Mouse (Mus musculus) left cerebral cortex, postnatal 25 days (tissue): Measurements from ENCODE around the gene Ap1m2. TPM values are rescaled to one million over a fixed set of nuclear protein-coding genes. Genes with fewer than 3 reads are reported as not detected.
A peak's percentile ranks its signal among the peaks of the same experiment; 100 is the strongest.
"Not testable (repeated sequence)": the region's sequence is repeated elsewhere in the genome, so short reads cannot be mapped to it uniquely, and the experiment has no call there.

Experiments
- DNase-seq, 2 experiments: peaks; one replicate each; pipeline ENCODE4 v3.0.0; 2022; ENCODE audit warnings: low spot score in 2 of 2, mixed read lengths in 1 of 2
- intact Hi-C: fragments of 180-260 bp; cut with DNase I; formaldehyde crosslinking; loops from one replicate; pipeline ENCODE4 v1.15.1; 2025
- total RNA-seq, 2 experiments: library from RNA; stranded (reverse); gene quantifications; 2 replicates each; pipeline ENCODE4 v1.2.3; 2021

The Ap1m2 gene
- total RNA-seq, 2 experiments from 2014 or later, result 0.89 to 1.3 TPM

DNA sequence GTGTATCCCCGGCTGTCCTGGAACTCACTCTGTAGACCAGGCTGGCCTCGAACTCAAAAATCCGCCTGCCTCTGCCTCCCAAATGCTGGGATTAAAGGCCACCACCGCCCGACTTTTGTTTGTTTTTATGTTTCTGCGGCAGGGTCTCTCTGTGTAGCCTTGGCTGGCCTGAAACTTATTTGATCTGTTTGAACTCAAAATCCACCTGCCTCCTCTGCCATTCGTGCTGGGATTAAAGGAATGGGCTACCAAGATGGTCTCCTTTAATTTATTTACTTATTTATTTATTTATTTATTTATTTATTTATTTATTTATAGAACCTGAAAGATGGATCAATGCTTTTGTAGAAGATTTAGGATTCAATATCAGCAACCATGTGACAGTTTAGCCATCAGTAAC, 20.3 kb downstream of the Ap1m2 start:
- intact Hi-C loops, result loop anchor here (2.0 kb wide), 1 partner anchor 53 kb away; the partner anchor contains the start of gene Keap1
- DNase-seq, result not testable (repeated sequence)

GRCm38 (mm10) chr9:21291022-21291787, 20.9 kb downstream of the Ap1m2 start, which contains the start of gene Cdkn2d:
Gene Cdkn2d, minus strand, starts transcription at chr9:21291407.
- DNase-seq, result peak; percentile 99 to 100
- intact Hi-C loops, result loop anchor here (2.0 kb wide), 1 partner anchor 52 kb away; the partner anchor contains the start of gene Keap1

GRCm38 (mm10) chr9:21290589-21290988, 21.5 kb downstream of the Ap1m2 start:
- no peak for DNase-seq
- intact Hi-C loops, result loop anchor here (2.0 kb wide), 1 partner anchor 52 kb away; the partner anchor contains the start of gene Keap1

DNA sequence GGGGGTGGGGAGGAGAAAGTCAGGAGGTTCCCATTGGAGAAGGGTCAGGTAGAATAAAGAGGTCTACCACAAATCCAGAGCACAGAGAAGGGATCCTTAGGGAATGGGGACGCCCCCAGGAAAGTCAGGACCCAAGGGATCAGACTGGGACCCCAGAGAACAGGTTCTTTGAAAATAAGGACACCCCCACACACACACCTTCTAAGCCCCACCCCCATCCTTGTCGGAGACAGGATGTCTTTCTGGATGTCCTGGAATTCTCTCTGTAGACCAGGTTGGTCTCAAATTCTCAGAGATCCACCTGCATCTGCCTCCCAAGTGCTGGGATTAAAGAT, 22.8 kb downstream of the Ap1m2 start:
- no peak for DNase-seq

DNA sequence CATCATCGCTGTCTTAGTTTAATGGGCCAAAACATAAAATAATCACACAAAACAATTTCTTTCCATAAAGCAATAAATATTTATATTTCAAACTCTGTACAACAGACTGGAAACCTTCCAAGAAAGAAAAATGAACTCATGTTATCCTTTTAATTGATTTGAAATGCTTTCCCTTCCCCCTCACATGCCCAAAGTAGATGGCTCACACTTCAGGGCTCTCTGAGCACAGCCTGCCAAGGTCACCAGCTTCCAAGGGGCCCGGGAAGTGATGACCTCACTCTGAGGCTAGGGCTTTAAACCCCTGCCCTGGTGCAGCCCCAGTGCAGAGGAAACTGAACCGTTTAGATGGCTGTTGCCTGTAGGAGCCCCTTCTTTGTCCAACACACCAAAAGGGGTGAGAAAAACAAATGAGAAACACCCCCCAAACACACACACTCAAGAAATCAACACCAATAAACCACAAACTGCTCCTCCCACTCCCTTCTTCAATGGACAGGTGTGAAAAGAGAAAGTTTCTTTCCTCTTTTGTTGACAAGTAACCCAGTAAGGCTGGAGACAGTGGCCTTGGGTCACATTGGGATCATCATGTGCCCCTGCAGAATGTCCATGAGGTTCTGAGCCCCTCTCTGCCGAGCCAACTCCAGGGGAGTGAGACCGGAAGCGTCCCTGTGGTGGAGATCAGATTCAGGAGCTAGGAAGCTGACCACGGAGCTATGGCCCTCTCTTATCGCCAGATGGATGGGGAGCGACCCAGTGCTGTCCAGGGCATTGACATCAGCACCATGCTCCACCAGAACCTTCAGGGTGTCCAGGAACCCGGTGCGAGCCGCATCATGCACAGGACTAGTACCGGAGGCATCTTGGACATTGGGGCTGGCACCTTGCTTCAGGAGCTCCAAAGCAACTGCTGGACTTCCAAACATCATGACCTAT, 23.5 kb downstream of the Ap1m2 start:
- intact Hi-C loops, result no loop called here
- DNase-seq, result no peak

More for the DNA sequence above, 22.8 kb downstream of the Ap1m2 start:
- intact Hi-C loops, result no loop called here

DNA sequence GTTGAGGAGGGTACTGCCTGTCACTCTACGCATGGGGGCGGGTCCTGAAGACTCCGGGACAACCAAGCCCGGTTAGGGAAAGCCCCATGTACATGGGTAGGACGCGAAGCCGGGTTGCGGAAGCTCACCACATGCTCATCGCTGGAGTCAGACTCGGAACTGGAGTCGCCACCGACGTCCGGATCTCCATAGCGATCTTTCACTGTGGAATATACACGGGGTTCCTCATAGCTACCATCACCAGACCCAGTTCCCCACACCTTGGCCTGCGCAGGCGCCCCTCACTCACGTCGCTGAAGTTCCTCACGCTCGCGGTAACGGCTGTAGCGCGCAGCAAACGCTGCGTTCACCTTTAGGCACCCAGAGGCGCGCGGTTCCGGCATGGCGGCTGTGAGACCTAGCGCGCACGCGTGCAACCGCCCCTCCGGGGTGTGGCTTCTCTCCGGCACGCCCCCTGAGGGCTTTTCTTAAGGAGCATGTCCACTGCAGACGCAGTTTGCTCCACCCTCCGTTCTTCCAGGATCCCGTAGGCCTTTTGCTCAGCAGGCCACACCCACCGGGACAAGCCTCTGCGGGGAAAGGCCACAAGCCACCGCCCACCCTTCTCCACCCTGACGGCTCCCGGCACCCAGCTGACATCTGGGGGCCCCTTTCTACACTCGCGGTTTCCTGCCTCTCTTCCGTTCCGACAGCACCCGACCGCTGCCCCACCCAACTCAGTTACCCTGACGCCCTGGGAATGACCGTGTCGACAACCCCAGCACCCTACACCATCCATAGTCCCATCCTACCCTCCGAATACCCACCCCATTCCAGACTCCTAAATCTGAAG, 24.4 kb downstream of the Ap1m2 start, which contains the start of gene Kri1:
Gene Kri1 (minus strand): TSS at position 399 of the 832 bp plus-strand sequence.
- DNase-seq, result peak; percentile 97 to 98
- intact Hi-C loops, result loop anchor here (2.0 kb wide), 1 partner anchor 23 kb away; the partner anchor contains the start of gene Atg4d

DNA sequence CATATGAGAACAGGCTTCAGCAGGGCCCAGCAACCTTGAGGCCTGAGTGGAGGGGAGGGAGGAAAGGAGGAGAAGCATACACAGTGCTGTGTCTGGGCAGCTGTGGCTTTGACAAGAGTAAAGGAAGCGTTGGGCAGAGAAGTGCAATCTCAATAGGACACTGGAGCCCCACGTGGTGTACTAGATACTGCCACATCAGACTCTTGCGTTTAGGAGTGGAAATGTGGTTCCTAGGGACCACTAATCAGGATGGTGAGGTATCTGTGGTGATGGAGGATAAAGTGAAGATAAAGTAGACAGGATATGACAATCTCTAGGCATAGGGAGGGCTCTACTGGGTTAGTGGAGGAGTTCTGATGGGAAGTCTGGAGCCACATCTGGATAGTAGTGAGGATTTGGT, 25.4 kb downstream of the Ap1m2 start:
- intact Hi-C loops, result loop anchor here (2.0 kb wide), 1 partner anchor 22 kb away; the partner anchor contains the start of gene Atg4d
- DNase-seq, result no peak

- no peak for DNase-seq
- intact Hi-C loops, result no loop called here
Measured at GRCm38 (mm10) chr9:21283994-21284393, 28.1 kb downstream of the Ap1m2 start.

- no peak for DNase-seq
Measured at GRCm38 (mm10) chr9:21283591-21283990, 28.5 kb downstream of the Ap1m2 start.

DNA sequence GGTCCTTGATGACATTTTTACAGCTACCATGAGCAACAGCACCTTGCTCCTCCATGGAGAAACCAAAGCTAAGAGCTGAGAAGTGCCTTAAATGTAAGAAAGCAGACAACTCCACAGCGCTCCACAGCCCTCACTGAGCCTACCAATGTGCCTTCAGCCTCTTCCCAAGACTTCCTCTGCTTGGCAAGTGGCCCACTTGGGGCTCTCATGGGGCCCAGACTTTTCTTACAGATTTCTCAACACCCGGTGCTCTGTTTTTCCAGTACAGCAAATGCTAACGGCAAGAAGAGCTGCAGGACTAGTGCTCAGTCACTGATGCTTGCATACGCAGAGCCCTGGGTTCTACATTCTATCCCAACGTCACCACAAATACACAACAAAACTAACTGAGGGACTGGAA, 34.4 kb downstream of the Ap1m2 start:
- intact Hi-C loops, result no loop called here
- DNase-seq, result no peak

More at GRCm38 (mm10) chr9:21283591-21283990, 28.5 kb downstream of the Ap1m2 start:
- intact Hi-C loops, result no loop called here

- DNase-seq, result no peak
- intact Hi-C loops, result no loop called here
Measured at GRCm38 (mm10) chr9:21276307-21276706, 35.8 kb downstream of the Ap1m2 start.

DNA sequence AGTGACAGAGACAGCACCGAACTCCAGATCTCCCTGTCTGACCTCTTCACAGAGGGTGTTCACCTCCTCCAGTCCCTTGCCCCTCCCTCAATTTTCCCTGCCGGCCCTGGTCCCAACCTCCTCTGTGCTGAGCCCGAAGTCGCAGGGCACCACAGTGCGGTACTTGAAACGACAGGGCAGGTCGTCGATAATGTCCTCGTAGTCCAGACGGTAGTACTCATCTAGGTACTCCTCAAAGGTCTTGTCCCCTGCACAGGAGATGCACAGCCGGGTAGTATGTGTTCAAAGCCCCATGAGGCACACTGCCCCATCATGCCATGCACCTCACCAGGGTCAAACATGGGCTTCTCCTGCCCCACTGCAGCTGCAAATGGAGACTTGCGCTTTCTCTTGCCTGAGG, 36.4 kb downstream of the Ap1m2 start:
- DNase-seq, result no peak
- intact Hi-C loops, result no loop called here

DNA sequence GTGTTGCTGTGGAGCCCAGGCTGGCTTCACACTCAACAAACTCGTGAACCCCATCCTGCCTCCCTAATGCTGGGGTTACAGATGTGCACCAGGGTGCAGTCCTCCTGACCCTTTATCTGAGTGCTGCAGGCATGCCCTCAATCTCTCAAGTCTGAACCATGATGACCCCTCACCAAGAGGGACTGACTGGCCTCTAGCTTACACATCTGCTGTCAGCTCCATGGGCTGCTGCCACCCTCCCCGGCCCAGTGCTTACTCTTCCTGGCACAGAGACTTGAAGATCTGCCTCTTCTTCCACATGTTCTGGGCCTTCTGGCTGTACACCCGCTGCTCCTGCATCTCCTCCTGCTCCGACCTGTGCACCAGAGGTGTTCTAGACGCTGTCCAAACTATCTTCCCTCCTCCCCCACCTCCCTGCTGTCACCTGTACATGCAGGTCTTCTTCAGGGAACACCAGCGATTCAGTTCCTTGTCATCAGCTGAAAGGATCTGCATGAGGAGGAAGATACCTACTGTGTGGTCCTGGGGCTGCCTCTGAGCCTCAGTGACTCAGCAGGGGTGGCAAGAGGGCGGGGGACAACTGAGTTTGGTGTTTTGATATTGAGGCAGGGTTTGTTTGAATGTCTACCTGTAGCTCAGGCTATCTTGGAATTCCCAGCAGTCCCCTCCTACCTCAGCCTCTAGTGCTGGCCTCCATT, 37.0 kb downstream of the Ap1m2 start:
- intact Hi-C loops, result no loop called here

GRCm38 (mm10) chr9:21274336-21274735, 37.8 kb downstream of the Ap1m2 start:
- DNase-seq, result no peak
- intact Hi-C loops, result no loop called here

More for the DNA sequence above, 37.0 kb downstream of the Ap1m2 start:
- no peak for DNase-seq

GRCm38 (mm10) chr9:21273520-21274228, 38.5 kb downstream of the Ap1m2 start:
- intact Hi-C loops, result no loop called here

GRCm38 (mm10) chr9:21273094-21273493, 39.0 kb downstream of the Ap1m2 start:
- DNase-seq, result no peak
- intact Hi-C loops, result no loop called here

More at GRCm38 (mm10) chr9:21273520-21274228, 38.5 kb downstream of the Ap1m2 start:
- no peak for DNase-seq

GRCm38 (mm10) chr9:21272391-21272790, 39.7 kb downstream of the Ap1m2 start:
- intact Hi-C loops, result no loop called here

DNA sequence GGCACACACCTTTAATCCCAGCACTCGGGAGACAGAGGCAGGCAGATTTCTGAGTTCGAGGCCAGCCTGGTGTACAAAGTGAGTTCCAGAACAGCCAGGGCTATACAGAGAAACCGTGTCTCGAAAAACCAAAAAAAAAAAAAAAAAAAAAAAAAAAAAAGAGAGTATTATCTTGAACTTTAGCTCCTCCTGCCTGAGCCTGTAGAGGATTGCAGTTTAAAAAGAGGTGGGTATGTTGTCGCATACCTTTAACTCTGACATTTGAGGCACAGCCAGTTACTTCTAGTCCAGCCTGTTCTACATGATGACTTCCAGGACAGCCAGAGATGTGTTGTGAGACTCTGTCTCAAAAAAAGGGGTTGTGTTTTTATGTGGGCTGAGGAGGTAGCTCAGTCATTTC, 42.5 kb downstream of the Ap1m2 start:
- DNase-seq, intact Hi-C loops: not testable (repeated sequence)

More at GRCm38 (mm10) chr9:21272391-21272790, 39.7 kb downstream of the Ap1m2 start:
- DNase-seq, result no peak
